Mouse (Mus musculus) C2C12 (cell line): ENCODE data around the gene Hist1h2an.

Source experiments
- CTCF ChIP-seq: IDR thresholded peaks from one replicate; pipeline ENCODE4 v1.5.1; 2011; ENCODE audit not compliant: control insufficient read depth, insufficient read depth, insufficient read length
- FOSL1 ChIP-seq: IDR thresholded peaks from one replicate; pipeline ENCODE4 v1.8.0; 2011; ENCODE audit warnings: mild to moderate bottlenecking, low read length; ENCODE audit not compliant: poor library complexity, insufficient read depth, severe bottlenecking
- MAX ChIP-seq: IDR thresholded peaks from one replicate; pipeline ENCODE4 v1.6.1; 2011; ENCODE audit warnings: mild to moderate bottlenecking, control low read depth
- USF1 ChIP-seq: IDR thresholded peaks from one replicate; pipeline ENCODE4 v1.6.1; 2011; ENCODE audit warnings: low read depth, mild to moderate bottlenecking, control low read depth, moderate library complexity

- TF ChIP-seq CTCF (no peak), MAX (no peak), USF1 (no peak), FOSL1 (no peak)
These were observed 5.4 kb downstream of the Hist1h2an start for GRCm38 (mm10) chr13:21781639-21782038.
